Mouse (Mus musculus): Measurements from ENCODE around the gene Zbtb48. TPM values are rescaled to one million over a fixed set of nuclear protein-coding genes. Genes with fewer than 3 reads are reported as not detected.

Zbtb48 gene
- 8.3 and 10.3 TPM in 2 replicates for polyA plus RNA-seq (2012; rRNA removed)

DNA sequence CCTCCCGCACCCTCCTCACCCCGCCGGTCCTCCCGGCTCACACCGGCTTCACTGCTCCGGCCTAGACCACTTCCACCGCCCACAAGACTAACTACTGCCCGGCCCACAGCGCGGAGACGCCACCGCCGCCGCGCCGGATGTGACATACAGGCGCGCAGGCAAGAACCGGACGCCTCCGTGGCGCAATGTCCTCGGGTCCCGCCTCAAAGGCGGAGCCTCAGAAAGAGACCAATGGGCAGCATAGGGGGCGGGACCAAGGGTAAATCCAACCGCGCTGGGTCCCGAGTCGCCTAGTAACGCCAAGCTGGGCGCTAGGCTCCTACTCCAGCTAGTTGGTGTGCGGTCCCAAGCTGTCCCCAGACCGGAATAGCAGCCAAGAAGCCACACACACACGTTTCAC, at the start of gene Zbtb48:
Zbtb48 (minus strand) TSS at position 148 of the 400 bp plus-strand sequence.

DNA sequence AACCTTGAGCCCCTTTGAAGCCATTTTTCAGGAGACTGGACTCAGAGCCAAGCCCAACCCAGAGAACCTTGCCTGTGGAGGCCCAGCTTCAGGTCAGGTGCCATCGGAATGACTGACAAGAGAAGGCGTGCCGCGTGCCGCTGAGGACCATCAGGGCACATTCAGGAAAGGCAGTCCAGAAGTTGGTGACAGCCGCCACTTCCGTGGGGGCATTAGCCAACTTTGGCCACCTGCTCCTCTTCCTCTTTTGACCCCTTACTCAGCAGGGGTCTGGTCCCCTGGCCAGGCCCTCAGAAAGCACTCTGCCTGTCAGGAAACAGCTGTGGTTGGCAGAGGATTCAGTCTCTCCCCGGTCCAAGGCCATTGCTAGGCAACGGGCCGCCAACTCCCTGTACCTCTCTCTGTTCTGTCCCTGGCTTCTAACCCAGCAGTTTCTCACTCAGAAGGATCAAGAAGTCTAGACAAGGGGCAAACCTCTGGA, 44.7 kb upstream of the Zbtb48 start, which contains the start of gene Plekhg5:
Plekhg5 (plus strand) TSS at position 378 of the 481 bp plus-strand sequence.

DNA sequence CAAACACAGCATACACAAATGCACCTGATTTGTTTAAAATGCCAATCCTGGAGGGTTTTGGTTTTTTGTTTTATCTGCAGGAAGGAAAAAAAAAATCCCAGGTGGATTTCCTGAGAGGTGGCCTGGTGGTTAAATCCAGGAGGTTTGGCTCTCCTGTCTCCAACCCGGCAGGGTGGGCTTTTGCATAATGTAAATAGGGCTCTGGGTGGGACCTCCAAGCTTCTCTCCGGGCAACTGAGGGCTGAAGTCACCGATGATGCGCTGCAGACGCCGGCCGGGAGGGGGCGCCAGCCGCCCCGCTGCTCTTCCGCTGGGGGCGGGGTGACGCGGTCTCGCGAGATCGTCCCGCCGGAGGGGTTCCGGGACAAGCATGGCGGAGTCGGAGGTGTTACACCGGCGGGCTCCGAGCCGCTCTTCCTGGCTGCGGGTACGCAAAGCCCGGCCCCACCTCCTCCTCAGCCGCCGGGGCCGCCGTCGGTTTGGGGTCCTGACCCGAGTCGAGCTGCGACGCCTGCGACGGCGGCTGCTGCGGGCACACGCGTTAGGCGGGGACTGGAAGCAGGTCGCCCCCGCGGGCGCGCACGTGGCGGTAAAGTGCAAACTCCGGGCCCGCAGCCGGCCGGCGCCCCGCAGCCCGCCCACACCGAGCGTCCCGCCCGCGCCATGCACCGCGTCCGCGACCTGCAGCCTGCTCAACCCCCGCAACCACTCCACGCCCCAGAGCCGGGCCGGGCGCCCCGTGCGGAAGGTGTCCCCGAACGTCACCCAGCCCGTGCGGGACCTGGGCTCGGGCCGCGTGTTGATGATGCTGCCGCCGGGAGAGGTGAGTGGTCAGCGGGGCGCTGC, 11.7 kb upstream of the Zbtb48 start, which contains the start of gene Nol9:
Nol9 (plus strand) TSS at position 337 of the 846 bp plus-strand sequence.

DNA sequence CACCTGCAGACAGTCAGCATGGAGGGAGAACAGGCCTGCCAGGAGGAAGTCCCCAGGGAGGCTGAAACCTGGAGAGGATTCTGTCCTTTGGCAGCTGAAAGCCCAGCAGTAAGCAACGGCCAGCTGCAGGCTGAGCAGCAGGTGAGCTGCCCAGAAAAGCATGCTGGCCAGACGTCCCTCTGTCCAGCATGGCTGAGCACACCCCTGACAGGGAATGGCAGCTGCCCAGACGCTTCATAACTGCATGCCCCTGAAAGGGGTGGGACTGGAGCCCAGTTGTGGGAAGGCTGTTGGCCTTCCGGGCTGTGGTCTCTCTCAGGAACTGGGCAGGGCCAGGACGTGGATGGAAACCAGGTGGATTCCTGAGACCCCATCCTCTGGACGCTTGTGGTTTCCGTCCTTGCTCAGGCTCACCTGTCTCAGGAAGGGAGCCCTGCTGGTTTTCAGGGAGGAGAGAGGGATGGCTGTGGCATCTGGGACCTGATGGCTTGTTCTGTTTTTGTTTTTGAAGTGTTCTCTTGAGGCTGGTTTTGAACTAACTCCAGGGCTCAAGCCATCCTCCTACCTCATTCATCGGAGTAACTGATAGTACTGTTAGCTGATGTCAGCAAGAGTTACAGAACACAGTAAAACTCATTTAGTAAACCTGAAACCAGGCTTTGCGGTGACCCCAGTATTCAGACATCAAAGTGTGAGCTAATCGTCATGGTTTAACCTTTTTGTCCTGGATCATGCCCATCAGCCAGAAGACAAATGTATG, 10.9 kb upstream of the Zbtb48 start, which contains the start of gene Tas1r1:
Tas1r1 (minus strand) TSS at position 344 of the 760 bp plus-strand sequence.

DNA sequence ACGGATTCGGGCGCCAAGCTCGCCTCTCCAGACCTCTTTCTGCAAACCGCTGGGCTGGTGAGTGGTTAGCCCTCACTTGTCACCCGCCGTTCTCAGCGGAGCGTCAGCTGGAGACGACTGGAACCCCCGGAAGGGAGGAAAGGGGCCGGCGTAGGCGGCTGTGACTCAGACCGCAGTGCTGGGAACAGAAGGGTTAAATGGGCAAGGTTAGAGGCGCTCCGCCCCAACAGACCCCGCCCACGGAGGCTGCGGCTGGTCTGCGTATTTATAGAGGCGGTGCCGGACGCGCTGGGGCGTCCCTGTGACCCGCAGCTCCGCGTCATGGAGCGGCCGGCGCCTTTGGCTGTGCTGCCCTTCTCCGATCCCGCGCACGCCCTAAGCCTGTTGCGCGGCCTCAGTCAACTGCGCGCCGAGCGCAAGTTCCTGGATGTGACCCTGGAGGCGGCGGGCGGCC, 18.8 kb downstream of the Zbtb48 start, which contains the start of gene Klhl21:
Klhl21 (plus strand) TSS at position 182 of the 454 bp plus-strand sequence.

DNA sequence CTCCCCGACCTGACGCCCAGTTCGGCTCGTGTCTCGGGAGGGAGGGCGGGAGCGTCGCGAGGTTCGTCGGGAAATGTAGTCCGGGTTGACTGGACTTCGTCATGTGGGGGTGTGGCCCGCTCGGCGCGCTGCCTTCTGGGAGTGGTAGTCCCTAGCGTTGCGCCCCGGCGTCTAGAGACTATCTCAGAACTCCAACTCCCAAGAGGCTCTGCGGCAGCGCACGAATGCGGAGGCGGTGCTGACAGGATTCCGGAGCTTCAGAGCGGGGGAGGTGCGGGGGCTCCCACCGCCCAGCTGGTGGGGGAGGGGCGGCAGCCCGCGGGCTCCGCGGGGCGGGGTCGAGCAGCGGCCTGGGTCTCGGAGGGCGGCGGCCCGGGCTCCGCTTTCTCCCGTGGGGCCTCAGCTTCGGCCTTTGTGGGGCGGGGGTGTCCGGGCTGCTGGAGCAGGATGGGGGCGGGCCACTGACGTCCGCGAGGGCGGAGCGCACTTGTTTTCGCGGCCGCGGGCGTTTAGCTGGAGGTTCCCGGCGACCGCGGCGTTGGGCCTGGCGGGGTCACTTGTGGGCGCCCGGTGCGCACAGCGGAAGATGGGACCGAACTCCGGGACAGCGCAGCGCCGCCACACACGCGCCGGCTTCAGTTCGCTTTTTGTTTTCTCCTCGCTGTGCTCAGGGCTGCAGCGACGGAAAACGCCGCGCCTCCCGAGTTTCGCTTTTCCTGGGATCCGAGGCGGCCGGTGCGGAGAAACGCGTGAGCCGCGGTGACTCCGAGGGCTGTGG, 31.1 kb downstream of the Zbtb48 start, which contains the start of gene Phf13:
Phf13 (minus strand) TSS at position 86 of the 778 bp plus-strand sequence.

DNA sequence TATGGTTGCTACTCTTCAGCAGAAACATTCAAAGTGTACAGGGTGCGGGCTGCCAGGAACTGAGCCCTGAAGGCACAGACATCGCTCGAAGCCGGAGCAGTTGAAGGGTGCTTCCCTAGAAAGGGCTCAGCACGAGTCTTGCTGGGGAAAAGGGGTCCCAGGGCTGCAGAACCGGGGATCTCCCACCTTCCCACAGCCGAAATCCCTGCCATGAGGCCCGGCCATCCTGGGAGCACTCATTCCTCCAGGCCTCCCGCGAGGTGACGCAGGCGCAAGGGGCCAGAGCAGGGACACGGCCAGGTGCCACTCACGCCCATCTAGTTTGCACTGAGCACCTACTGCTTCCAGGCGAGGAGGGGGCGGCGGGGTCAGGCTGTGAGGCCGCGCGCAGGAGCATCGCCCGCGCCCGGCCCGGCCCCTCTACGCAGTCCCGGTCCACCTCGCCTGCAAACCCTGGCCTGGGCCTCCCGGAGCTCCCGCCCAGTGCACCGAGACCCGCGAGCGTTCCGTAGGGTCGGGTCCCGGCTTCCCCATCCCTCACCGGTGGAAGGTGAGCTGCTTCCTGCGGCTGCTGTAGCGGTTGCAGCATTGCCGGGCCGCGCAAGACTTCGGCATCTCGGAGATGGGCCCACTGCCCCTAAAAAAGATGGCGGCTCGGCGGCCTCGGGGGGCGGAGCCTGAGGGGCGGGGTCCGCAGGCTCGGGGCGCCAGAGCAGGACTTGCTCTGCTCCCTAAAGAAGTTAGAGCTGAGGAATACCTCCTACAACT, 38.9 kb downstream of the Zbtb48 start, which contains the start of gene Thap3:
Thap3 (minus strand) TSS at position 656 of the 768 bp plus-strand sequence.

Other genes with a start within 250 kb of the Zbtb48 start
- 1.7 and 2.2 TPM in 2 replicates for gene Camta1, start 165.8 kb downstream of the Zbtb48 start, polyA plus RNA-seq (2012; rRNA removed)
- gene Dnajc11, start 94.0 kb downstream of the Zbtb48 start, polyA plus RNA-seq (2012; rRNA removed): 30.7 and 31.8 TPM in 2 replicates
- gene Thap3, start 38.7 kb downstream of the Zbtb48 start, polyA plus RNA-seq (2012; rRNA removed): 24.8 and 27.2 TPM in 2 replicates
- 5.0 and 7.2 TPM in 2 replicates for gene Phf13, start 31.4 kb downstream of the Zbtb48 start, polyA plus RNA-seq (2012; rRNA removed)
- gene Klhl21, start 18.9 kb downstream of the Zbtb48 start, polyA plus RNA-seq (2012; rRNA removed): 26.2 and 55.1 TPM in 2 replicates
- 0.05 TPM in 1 of 2 replicates, not detected in the other for gene Tas1r1, start 10.9 kb upstream of the Zbtb48 start, polyA plus RNA-seq (2012; rRNA removed)
- gene Nol9, start 11.7 kb upstream of the Zbtb48 start, polyA plus RNA-seq (2012; rRNA removed): 8.2 and 8.6 TPM in 2 replicates
- 13.5 and 14.7 TPM in 2 replicates for gene Plekhg5, start 44.8 kb upstream of the Zbtb48 start, polyA plus RNA-seq (2012; rRNA removed)
- 3.6 and 4.1 TPM in 2 replicates for gene Tnfrsf25, start 88.3 kb upstream of the Zbtb48 start, polyA plus RNA-seq (2012; rRNA removed)
- 35.6 and 61.3 TPM in 2 replicates for gene Espn, start 124.7 kb upstream of the Zbtb48 start, polyA plus RNA-seq (2012; rRNA removed)
- 1.4 and 2.2 TPM in 2 replicates for gene Hes2, start 131.2 kb upstream of the Zbtb48 start, polyA plus RNA-seq (2012; rRNA removed)
- 20.9 and 22.8 TPM in 2 replicates for gene Acot7, start 150.5 kb upstream of the Zbtb48 start, polyA plus RNA-seq (2012; rRNA removed)
- gene Gpr153, start 246.6 kb upstream of the Zbtb48 start, polyA plus RNA-seq (2012; rRNA removed): 9.9 and 15.4 TPM in 2 replicates

Data from stomach, adult 2 months (tissue).